Mouse (Mus musculus) kidney, postnatal 25 days (tissue): ENCODE data around the gene Erbb4.

Experiments
- DNase-seq, 2 experiments: peaks; one replicate each; pipeline ENCODE4 v3.0.0; 2021; ENCODE audit warnings: mixed read lengths in 2 of 2

Gene Erbb4

GRCm38 (mm10) chr1:69024858-69025257 lies 83.0 kb downstream of the Erbb4 start:
- DNase-seq, result peak; percentile 3 to 37

GRCm38 (mm10) chr1:69023157-69023925 lies 84.5 kb downstream of the Erbb4 start:
- DNase-seq, result no peak

GRCm38 (mm10) chr1:69009800-69010505 lies 97.9 kb downstream of the Erbb4 start:
- DNase-seq, result no peak

GRCm38 (mm10) chr1:69001371-69001770 lies 106.5 kb downstream of the Erbb4 start:
- DNase-seq, result no peak

GRCm38 (mm10) chr1:68979251-68979650 lies 128.6 kb downstream of the Erbb4 start:
- no peak for DNase-seq

- no peak for DNase-seq
Measured at GRCm38 (mm10) chr1:68978571-68978970, 129.3 kb downstream of the Erbb4 start.

- peak; percentile 68 to 72 for DNase-seq
Measured at GRCm38 (mm10) chr1:68973355-68974127, 134.3 kb downstream of the Erbb4 start.

GRCm38 (mm10) chr1:68964127-68964526 lies 143.7 kb downstream of the Erbb4 start:
- DNase-seq, result no peak

- no peak for DNase-seq
Measured at GRCm38 (mm10) chr1:68961365-68962116, 146.3 kb downstream of the Erbb4 start.

GRCm38 (mm10) chr1:68956766-68957533 lies 150.9 kb downstream of the Erbb4 start:
- no peak for DNase-seq

- DNase-seq, result no peak
Measured at GRCm38 (mm10) chr1:68955482-68955881, 152.4 kb downstream of the Erbb4 start.

- no peak for DNase-seq
Measured at GRCm38 (mm10) chr1:68943141-68943540, 164.7 kb downstream of the Erbb4 start.

GRCm38 (mm10) chr1:68934804-68935203 lies 173.1 kb downstream of the Erbb4 start:
- DNase-seq, result peak; percentile 50 to 56

GRCm38 (mm10) chr1:68933330-68934065 lies 174.4 kb downstream of the Erbb4 start:
- DNase-seq, result no peak

GRCm38 (mm10) chr1:68917828-68918227 lies 190.0 kb downstream of the Erbb4 start:
- no peak for DNase-seq

GRCm38 (mm10) chr1:68892041-68892440 lies 215.8 kb downstream of the Erbb4 start:
- no peak for DNase-seq

- no peak for DNase-seq
Measured at GRCm38 (mm10) chr1:68886823-68887222, 221.0 kb downstream of the Erbb4 start.

GRCm38 (mm10) chr1:68874954-68875353 lies 232.9 kb downstream of the Erbb4 start:
- DNase-seq, result no peak

- no peak for DNase-seq
Measured at GRCm38 (mm10) chr1:68873635-68874020, 234.2 kb downstream of the Erbb4 start.

- peak in 1 of 2 experiments; percentile 3 for DNase-seq
Measured at GRCm38 (mm10) chr1:68872976-68873634, 234.8 kb downstream of the Erbb4 start.

- no peak for DNase-seq
Measured at GRCm38 (mm10) chr1:68860341-68860740, 247.5 kb downstream of the Erbb4 start.
